Mouse (Mus musculus) heart, adult 2 months (tissue): ENCODE measurements at regions not wholly inside any gene's neighbourhood (a gene's known extent, or its start where the extent isn't known, plus 50 kb on each side); places are given as distances from the start of the nearest gene placed in this dataset.

Experiments used
- CTCF ChIP-seq: fragments of 200-600 bp; IDR thresholded peaks from 2 replicates; pipeline ENCODE4 v1.8.1; 2022; ENCODE audit warnings: antibody characterized with exemption, mild to moderate bottlenecking, moderate library complexity
- POLR2A ChIP-seq: fragments of 200-500 bp; IDR thresholded peaks from 2 replicates; pipeline ENCODE4 v1.6.1; 2011; ENCODE audit warnings: mild to moderate bottlenecking, low read depth, low read length, control low read depth; ENCODE audit not compliant: insufficient read depth

DNA sequence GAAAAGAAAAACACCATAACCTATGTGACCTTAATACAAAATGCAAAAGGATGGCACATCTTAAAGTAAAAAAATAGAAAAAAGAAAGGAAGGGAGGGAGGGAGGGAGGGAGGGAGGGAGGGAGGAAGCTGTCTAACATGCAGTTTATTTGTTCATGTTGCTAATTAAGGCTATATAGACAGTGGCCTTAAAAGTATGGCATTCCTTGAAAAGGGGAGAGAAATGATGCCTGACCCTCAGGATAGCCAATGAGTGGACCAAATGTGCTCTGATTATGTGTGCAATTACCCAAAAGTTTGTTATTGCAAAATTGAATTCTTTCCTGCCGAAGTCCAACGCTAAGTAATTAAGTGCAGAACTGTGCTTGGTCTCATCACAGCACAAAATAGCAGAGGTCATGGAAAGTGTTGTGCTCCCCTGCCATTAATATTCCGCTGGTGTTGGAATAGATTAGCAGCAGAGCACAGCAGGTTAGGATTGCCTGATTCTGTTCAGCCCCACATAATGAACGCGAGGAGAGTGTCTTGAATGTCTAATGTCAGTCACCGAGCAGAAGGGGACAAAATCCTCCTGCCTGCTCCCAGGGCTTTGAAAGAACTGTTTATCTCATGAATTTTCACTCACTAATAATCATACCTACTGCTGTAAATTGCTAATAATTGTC is 531.7 kb upstream of the Mctp2 start:
- TF ChIP-seq CTCF, result no peak
- no peak for TF ChIP-seq POLR2A
